Mouse (Mus musculus) forebrain, embryonic 11.5 days (tissue): ENCODE results near the gene Sell. TPM values are rescaled to one million over a fixed set of nuclear protein-coding genes. Genes with fewer than 3 reads are reported as not detected.
"Not testable (repeated sequence)": the region's sequence is repeated elsewhere in the genome, so short reads cannot be mapped to it uniquely, and the experiment has no call there.

Source experiments
- ATAC-seq: fragments of 200-750 bp; cut with Nextera tagmentation; replicated peaks from 2 replicates; pipeline ENCODE4 v1.8.0; 2017; ENCODE audit warnings: moderate TSS enrichment; ENCODE audit not compliant: low FRiP score
- DNase-seq: peaks from one replicate; pipeline ENCODE4 v3.0.0-alpha.2; 2017; ENCODE audit warnings: low spot score
- H3K27ac ChIP-seq: fragments of 300-500 bp; sonication (generic); 2 replicates; pipeline ENCODE4 v1.5.1; 2014; ENCODE audit warnings: low read depth, low read length
- H3K27me3 ChIP-seq: fragments of 300-500 bp; sonication (generic); 2 replicates; pipeline ENCODE4 v1.6.1; 2014; ENCODE audit warnings: mild to moderate bottlenecking, low read length, mixed read lengths; ENCODE audit not compliant: control insufficient read depth, insufficient read depth
- H3K36me3 ChIP-seq: fragments of 300-500 bp; sonication (generic); 2 replicates; pipeline ENCODE4 v1.6.1; 2014; ENCODE audit warnings: mild to moderate bottlenecking, low read length, moderate library complexity, mixed read lengths; ENCODE audit not compliant: control insufficient read depth, insufficient read depth
- H3K4me1 ChIP-seq: fragments of 300-500 bp; sonication (generic); replicated peaks from 2 replicates; pipeline ENCODE4 v1.6.1; 2014; ENCODE audit warnings: low read length, mixed read lengths; ENCODE audit not compliant: control insufficient read depth, insufficient read depth
- H3K4me2 ChIP-seq: fragments of 300-500 bp; sonication (generic); 2 replicates; pipeline ENCODE4 v1.6.1; 2014; ENCODE audit warnings: low read depth, mild to moderate bottlenecking, low read length, moderate library complexity, mixed read lengths; ENCODE audit not compliant: severe bottlenecking
- H3K4me3 ChIP-seq: fragments of 300-500 bp; sonication (generic); 2 replicates; pipeline ENCODE4 v1.5.1; 2014; ENCODE audit warnings: low read depth, low read length
- H3K9ac ChIP-seq: fragments of 300-500 bp; sonication (generic); 2 replicates; pipeline ENCODE4 v1.6.1; 2014; ENCODE audit warnings: low read length
- H3K9me3 ChIP-seq: fragments of 300-500 bp; sonication (generic); 2 replicates; pipeline ENCODE4 v1.6.1; 2016; ENCODE audit warnings: low read length, mixed read lengths; ENCODE audit not compliant: control insufficient read depth
- WGBS: fragments of 180-500 bp; shearing (Covaris S2); extraction: QIAGEN DNeasy Blood & Tissue Kit; methylation state at CpG from one replicate; pipeline ENCODE4 v1.1.7; 2014; 5-methylcytosine and 5-hydroxymethylcytosine counted together
- polyA plus RNA-seq: library from polyadenylated mRNA; unstranded; fragments of >200 nt; fragmentation: Nextera tagmentation; extraction: Ambion mirVana; gene quantifications from 2 replicates; pipeline ENCODE4 v1.2.1, GENCODE M21; 2014

Sell gene
- polyA plus RNA-seq, result not detected in 2 replicates

GRCm38 (mm10) chr1:164061925-164062324 lies at the start of gene Sell:
TSS of gene Sell (plus strand) at chr1:164061982.
- Histone ChIP-seq H3K27ac (no peak within 1 kb of the TSS), H3K9me3 (no peaks in the 10 kb centered on the region), H3K27me3 (no peaks in the 10 kb centered on the region), H3K4me1 (no peaks in the 10 kb centered on the region), H3K9ac (no peak within 1 kb of the TSS), H3K36me3 (no peaks in the 10 kb centered on the region), H3K4me2 (no peak within 1 kb of the TSS), H3K4me3 (no peak within 1 kb of the TSS)
- ATAC-seq, result no peak
- no peak for DNase-seq
- WGBS, result 84% methylated on average over 4 of the region's 4 CpGs

- Histone ChIP-seq H3K9me3 (no peaks in the 10 kb centered on the region), H3K4me3 (no peak overlapping the region), H3K27me3 (no peaks in the 10 kb centered on the region), H3K9ac (no peak overlapping the region), H3K4me1 (no peaks in the 10 kb centered on the region), H3K4me2 (no peak overlapping the region), H3K36me3 (no peaks in the 10 kb centered on the region), H3K27ac (no peak overlapping the region)
- DNase-seq (no peak), ATAC-seq (no peak)
- 89% methylated on average over 1 of the region's 1 CpGs for WGBS
These were observed 47.2 kb upstream of the Sell start for GRCm38 (mm10) chr1:164014616-164015015.

GRCm38 (mm10) chr1:164018221-164018896 lies 43.4 kb upstream of the Sell start:
- Histone ChIP-seq H3K9ac (no peak overlapping the region), H3K9me3 (no peaks in the 10 kb centered on the region), H3K4me2 (no peak overlapping the region), H3K27me3 (no peaks in the 10 kb centered on the region), H3K4me1 (no peaks in the 10 kb centered on the region), H3K27ac (no peak overlapping the region), H3K4me3 (no peak overlapping the region), H3K36me3 (no peaks in the 10 kb centered on the region)
- ATAC-seq (no peak), DNase-seq (no peak)
- WGBS, result 90% methylated on average over 16 of the region's 16 CpGs

DNA sequence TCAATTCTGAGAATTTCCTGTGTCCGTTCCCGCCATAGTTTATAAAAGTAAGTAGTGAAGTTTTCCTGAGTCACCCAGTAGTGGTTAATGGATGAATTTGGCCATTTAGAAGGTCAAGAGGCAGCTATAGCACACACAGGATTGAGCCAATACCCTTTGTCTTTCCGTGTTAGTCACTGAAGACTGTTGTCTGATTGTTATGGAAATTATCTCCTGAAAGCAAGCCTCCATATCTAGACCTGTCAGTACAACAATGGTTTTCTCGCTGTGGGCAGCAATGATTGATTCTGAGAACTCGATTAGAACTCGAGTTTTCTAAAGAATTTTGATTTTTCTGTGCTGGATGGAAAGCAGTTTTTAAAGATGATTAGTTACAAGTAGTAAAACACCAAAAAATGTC lies 42.0 kb upstream of the Sell start:
- no peak for ATAC-seq
- WGBS, result 57% methylated on average over 6 of the region's 6 CpGs

GRCm38 (mm10) chr1:164020746-164021145 lies 41.0 kb upstream of the Sell start:
- H3K4me1 ChIP-seq, DNase-seq, ATAC-seq, H3K4me2 ChIP-seq, H3K9me3 ChIP-seq, H3K27ac ChIP-seq, H3K9ac ChIP-seq, H3K36me3 ChIP-seq, H3K27me3 ChIP-seq, H3K4me3 ChIP-seq: not testable (repeated sequence)
- 85% methylated on average over 3 of the region's 3 CpGs for WGBS

More for the DNA sequence above, 42.0 kb upstream of the Sell start:
- Histone ChIP-seq H3K36me3 (no peaks in the 10 kb centered on the region), H3K4me3 (no peak overlapping the region), H3K27me3 (no peaks in the 10 kb centered on the region), H3K4me1 (no peaks in the 10 kb centered on the region), H3K9ac (no peak overlapping the region), H3K27ac (no peak overlapping the region), H3K9me3 (no peaks in the 10 kb centered on the region), H3K4me2 (no peak overlapping the region)
- DNase-seq, result no peak

DNA sequence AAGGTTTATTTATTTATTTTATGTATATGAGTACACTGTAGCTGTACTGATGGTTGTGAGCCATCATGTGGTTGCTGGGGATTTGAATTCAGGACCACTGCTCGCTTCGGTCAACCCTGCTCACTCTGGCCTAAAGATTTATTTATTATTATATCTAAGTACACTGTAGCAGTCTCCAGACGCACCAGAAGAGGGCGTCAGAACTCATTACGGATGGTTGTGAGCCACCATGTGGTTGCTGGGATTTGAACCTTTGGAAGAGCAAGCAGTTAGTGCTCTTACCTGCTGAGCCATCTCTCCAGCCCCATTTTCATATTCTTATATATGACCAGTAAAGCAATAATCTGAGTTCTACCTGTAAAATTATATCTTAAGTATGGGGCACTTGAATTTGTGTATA lies 39.7 kb upstream of the Sell start:
- H3K27ac ChIP-seq, H3K4me3 ChIP-seq, H3K36me3 ChIP-seq, H3K27me3 ChIP-seq, ATAC-seq, H3K4me1 ChIP-seq, H3K4me2 ChIP-seq, H3K9me3 ChIP-seq, DNase-seq, H3K9ac ChIP-seq: not testable (repeated sequence)
- WGBS, result 85% methylated on average over 5 of the region's 5 CpGs

GRCm38 (mm10) chr1:164025685-164026084 lies 36.1 kb upstream of the Sell start:
- H3K27ac ChIP-seq, result no peak overlapping the region
- no peaks in the 10 kb centered on the region for H3K4me1 ChIP-seq
- 92% methylated on average over 4 of the region's 4 CpGs for WGBS
- H3K9me3 ChIP-seq, result no peaks in the 10 kb centered on the region
- DNase-seq, result no peak
- no peak overlapping the region for H3K9ac ChIP-seq
- H3K4me2 ChIP-seq, result no peak overlapping the region
- H3K36me3 ChIP-seq, result no peaks in the 10 kb centered on the region
- no peaks in the 10 kb centered on the region for H3K27me3 ChIP-seq
- H3K4me3 ChIP-seq, result no peak overlapping the region
- no peak for ATAC-seq

GRCm38 (mm10) chr1:164027416-164027815 lies 34.4 kb upstream of the Sell start:
- Histone ChIP-seq H3K27me3 (no peaks in the 10 kb centered on the region), H3K4me2 (no peak overlapping the region), H3K4me1 (no peaks in the 10 kb centered on the region), H3K36me3 (no peaks in the 10 kb centered on the region), H3K9me3 (no peaks in the 10 kb centered on the region), H3K4me3 (no peak overlapping the region), H3K27ac (no peak overlapping the region), H3K9ac (no peak overlapping the region)
- WGBS, result 56% methylated on average over 5 of the region's 5 CpGs
- ATAC-seq (no peak), DNase-seq (no peak)
